Mouse (Mus musculus) heart, postnatal 0 days (tissue): ENCODE results near the gene Dyrk1a.
A peak's percentile ranks its signal among the peaks of the same experiment; 100 is the strongest.

Experiments used
- CTCF ChIP-seq: IDR thresholded peaks from 2 replicates; pipeline ENCODE4 v1.5.1; 2016; ENCODE audit warnings: antibody characterized with exemption, control low read depth, low read depth
- EP300 ChIP-seq: IDR thresholded peaks from 2 replicates; pipeline ENCODE4 v1.6.1; 2016; ENCODE audit warnings: antibody characterized with exemption, low read depth

DNA sequence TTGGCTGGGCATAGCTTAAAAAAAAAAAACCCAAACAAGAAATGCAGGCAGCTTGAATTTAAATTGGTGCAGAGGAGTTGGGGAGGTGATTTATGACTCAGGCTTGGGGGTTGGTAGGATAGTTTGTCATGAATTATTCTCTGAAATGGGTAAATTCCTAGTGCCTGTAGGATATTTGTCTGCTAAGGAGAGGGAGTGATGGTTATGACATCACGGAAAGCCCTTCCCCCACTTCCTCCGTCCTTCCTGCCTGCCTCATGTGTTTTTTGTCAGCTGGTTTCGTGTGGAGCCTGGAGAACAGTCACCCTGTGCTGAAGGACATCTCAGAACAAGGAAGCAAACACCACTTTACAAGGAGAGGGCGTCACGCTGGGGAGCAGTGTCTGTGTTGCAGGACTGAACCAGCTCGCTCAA is 31.7 kb downstream of the Dyrk1a start:
- TF ChIP-seq CTCF: no peak
- peak; percentile 78 for TF ChIP-seq EP300
